Mouse (Mus musculus) CH12F3 (cell line): ENCODE measurements around the gene Ldlrap1.

Experiments
- in situ Hi-C: fragments of 300-500 bp; cut with MboI; formaldehyde crosslinking; loops from 2 replicates; pipeline ENCODE4 v1.14.3; 2020; ENCODE audit warnings: low sequenced_read_pairs

The Ldlrap1 gene

DNA sequence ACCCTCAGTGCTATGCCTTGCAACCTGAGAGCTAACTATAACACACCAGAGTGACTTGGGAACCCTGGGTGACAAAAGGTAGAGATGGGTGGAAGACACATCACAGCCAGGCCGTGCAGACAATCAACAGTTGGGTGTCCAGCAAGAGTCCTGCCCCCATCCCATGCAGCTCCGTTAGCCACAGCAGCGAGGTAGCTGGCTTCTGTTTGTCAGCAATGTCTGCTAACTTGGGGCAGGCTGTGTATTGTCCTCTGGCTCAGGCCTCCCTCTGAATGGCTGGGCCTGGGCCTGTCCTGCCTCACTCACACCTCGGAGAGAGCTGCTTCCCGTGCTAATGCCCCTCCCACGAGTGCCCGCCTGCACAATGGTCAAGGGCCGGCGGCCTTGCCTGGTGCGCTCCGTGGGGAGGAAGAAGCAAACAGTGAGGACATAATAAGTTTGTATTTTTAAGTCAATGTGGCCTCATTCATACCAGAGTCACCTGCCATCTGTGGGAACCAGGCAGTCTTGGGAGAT, 14.9 kb downstream of the Ldlrap1 start:
- in situ Hi-C loops: no loop called here

DNA sequence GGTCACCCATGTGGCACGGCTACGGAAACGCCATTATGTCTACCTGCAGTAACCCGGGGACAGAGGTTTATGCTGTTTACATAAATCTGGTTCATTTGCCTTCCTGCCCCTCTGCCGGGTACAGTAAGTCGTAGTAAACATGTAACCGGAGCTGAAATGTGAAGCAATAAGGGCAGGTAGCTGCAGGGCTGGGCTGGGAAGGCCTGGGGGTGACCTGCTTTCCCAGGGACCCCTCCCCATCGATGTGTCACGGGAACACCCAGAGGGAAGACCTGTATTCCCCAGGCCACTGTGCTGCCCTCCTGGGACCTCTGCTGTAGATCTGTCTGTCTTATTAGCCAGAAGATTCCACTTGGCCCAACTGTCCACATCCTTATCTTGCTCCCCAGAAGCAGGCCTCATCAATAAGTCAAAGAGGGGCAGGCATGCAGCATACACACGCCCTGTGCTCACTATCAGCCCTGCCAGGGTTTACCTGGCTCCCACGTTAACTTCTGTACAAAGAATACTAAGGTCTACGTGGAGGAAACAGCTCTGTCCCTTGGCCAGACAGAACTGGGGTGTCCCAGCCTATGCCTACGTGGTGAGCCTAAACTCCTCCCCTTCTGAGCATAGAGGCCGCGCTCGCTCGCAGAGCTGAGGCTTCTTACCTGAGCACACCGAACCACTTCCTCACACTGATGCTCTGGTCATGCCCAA, 16.0 kb downstream of the Ldlrap1 start:
- in situ Hi-C loops: no loop called here

DNA sequence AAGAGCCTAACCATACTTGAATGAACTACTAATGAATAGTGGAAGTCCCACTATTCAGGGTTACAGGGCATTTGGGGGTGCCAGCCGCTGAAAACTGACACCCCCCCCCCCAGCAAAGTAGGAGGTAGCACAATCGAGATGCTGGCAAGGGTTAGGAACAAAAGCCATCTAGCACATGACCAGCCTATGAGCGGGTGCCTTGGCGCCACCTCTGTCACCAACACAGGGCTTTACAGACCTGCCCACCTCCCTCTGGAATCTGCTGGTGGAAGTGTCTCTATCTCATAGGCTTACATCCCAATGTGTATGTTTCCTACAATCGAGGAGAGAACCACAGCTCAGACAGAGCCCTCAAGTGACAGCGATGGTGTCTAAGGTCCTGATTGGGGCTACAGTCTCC, 17.0 kb downstream of the Ldlrap1 start:
- in situ Hi-C loops: no loop called here

GRCm38 (mm10) chr4:134750263-134750662, 17.6 kb downstream of the Ldlrap1 start:
- in situ Hi-C loops: no loop called here

DNA sequence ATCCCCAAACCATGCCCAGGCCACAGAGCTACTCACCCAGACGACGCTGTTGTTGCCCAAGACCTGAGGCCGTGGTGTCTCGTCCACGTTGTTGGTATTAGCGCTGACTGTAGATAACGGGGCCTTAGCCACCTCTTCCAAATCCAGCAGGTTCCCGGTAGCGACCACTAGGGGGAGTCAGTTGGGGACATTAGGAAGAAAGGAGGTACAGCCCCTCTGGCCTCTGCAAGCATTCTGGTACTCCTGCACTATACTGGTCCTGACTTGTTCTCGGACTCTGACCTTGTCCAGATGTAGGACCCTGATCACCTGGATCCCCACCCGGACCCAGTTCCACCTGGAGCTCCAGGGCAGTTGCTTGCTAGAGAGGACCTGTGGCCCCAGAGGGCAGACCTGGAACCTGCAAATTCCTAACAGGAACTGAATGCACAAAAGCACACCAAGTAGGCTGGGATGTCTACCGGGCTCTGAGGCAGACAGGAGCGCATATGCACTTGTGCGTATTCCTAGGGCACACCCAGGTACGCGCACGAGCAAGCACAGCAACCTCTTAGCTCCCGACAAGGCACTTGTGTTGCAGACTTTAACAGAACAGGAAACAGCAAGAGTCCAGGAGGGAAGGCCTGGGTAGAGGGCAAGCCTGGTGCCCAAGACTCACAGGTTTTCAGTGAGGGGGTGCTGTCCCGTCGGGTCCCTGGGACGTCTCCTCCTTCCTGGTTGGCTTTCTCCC, 18.4 kb downstream of the Ldlrap1 start:
- in situ Hi-C loops: no loop called here

- in situ Hi-C loops: no loop called here
Observed at GRCm38 (mm10) chr4:134745900-134746661, 21.7 kb downstream of the Ldlrap1 start.

- in situ Hi-C loops: no loop called here
Observed at GRCm38 (mm10) chr4:134743881-134744633, 23.8 kb downstream of the Ldlrap1 start.

GRCm38 (mm10) chr4:134741949-134742348, 25.9 kb downstream of the Ldlrap1 start:
- in situ Hi-C loops: no loop called here

DNA sequence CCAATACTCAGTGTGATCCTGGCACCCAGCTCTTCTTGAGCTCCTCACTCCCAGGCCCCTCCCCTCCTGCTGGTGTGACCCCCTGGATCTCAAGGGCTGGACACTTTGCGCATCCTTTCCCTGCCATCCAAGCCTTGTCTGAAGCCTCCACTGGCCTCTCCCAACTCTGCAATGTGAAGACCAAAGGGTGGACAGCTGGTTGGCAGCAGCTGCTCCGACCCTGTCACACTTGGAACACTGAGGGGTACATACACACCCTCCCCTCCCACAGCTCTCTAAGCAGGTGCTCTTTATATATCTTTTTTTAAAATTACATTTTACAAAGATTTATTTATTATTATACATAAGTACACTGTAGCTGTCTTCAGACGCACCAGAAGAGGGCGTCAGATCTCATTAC, 27.6 kb downstream of the Ldlrap1 start:
- in situ Hi-C loops: no loop called here

- in situ Hi-C loops: no loop called here
Observed at GRCm38 (mm10) chr4:134739530-134739929, 28.3 kb downstream of the Ldlrap1 start.

GRCm38 (mm10) chr4:134737365-134737910, 30.4 kb downstream of the Ldlrap1 start:
- in situ Hi-C loops: no loop called here

DNA sequence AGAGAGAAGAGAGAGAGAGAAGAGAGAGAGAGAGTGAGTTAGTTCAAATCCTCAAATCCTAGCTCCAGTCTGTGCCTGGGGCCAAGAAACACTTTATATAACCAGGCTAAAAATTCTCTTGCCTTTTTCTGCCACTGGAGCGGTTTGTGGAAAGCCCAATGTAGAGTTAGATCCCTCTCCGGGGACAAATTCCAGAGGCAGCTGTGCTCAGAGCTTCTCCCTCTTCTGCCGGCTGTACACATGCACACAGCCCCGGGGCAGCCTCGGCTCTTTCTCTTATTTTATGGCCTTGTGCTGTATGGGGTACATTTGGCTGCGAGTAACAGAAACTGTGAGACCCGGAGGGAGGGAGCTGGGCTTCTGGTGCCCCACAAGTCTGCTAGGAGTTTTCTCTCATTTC, 31.7 kb downstream of the Ldlrap1 start:
- in situ Hi-C loops: no loop called here

- in situ Hi-C loops: no loop called here
Observed at GRCm38 (mm10) chr4:134734629-134735081, 33.2 kb downstream of the Ldlrap1 start.

DNA sequence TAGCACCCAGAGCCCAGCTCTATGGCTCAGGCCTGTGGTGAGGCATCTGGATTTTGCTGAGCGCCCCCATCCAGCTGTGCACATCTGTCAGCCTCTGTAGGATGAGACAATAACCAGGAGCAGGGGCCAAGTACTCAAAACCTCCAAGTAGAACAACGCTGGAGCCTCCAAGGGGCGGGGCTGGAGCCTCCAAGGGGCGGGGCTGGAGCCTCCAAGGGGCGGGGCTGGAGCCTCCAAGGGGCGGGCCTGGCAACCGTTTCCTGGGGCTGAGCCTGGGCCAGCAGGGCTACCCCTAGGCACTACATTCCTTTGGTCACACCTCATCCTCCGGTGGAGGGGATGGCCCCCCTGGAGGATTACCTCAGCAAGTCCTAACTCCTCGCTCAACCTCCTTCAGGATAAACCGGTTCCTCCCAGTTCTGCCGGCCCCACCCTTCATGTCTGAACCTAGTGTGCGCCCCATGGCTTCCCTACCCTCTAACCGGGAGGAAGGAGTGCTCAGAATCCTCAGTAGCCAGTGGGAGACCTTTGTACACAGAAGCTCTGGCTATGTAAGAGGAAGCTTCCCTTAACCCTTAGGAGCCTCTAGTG, 33.7 kb downstream of the Ldlrap1 start:
- in situ Hi-C loops: no loop called here

- in situ Hi-C loops: no loop called here
Observed at GRCm38 (mm10) chr4:134733371-134733770, 34.5 kb downstream of the Ldlrap1 start.

- in situ Hi-C loops: no loop called here
Observed at GRCm38 (mm10) chr4:134730106-134730505, 37.7 kb downstream of the Ldlrap1 start.

GRCm38 (mm10) chr4:134725735-134726345, 42.0 kb downstream of the Ldlrap1 start:
- in situ Hi-C loops: no loop called here

GRCm38 (mm10) chr4:134724974-134725373, 42.9 kb downstream of the Ldlrap1 start:
- in situ Hi-C loops: no loop called here

DNA sequence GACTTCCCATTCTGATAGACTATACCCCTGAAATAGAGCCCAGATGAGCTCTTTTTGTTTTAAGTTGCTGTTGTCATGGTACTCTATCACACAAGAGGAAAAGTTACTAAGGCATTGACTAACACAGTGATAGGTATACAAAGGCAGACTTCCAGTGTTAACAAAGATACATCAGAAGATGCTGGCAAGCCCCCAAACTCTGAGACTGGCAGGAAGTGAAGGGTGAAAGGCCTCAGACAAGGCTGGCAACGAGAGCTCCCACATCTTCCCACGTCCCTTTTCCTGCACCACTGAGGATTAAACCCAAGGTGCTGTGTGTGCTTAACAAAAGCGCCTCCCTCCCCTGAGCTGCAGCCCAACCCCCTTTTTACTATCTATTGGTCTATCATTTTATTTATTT, 44.6 kb downstream of the Ldlrap1 start:
- in situ Hi-C loops: no loop called here

DNA sequence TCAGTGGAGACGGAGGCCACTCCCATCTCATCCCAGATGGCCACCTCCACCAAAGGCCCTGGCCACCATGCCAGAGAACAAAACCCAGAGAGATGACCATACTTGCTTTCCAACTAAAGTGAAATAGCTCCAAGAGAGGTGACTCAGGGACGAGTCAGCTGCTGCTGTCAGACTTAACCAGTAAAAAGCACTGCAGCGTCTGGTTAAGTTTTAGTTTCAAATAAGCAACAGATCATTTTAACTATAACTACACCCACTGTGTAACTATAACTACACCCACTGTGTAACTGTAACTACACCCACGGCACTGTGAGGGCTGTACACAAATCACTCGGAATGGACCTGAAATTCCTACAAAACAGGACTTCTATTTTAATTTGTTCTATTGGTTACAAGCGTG, 46.7 kb downstream of the Ldlrap1 start:
- in situ Hi-C loops: no loop called here
